Mouse (Mus musculus): Measurements from ENCODE around the gene Slc6a1. TPM values are rescaled to one million over a fixed set of nuclear protein-coding genes. Genes with fewer than 3 reads are reported as not detected.
"Not testable (repeated sequence)": the region's sequence is repeated elsewhere in the genome, so short reads cannot be mapped to it uniquely, and the experiment has no call there.

Slc6a1 gene
- polyA plus RNA-seq, 1 experiment from 2014 or later = 0.04 TPM

GRCm38 (mm10) chr6:114331926-114332325, 49.5 kb downstream of the Slc6a1 start:
- Histone ChIP-seq H3K27me3 (ENCODE audit: control insufficient read depth, insufficient read depth, low read depth, low read length) (no peaks in the 10 kb centered on the region), H3K4me3 (ENCODE audit: low read depth, low read length) (no peak overlapping the region), H3K27ac (ENCODE audit: low read length) (no peak overlapping the region), H3K36me3 (ENCODE audit: control insufficient read depth, insufficient read depth) (no peaks in the 10 kb centered on the region), H3K4me2 (ENCODE audit: low read depth, low read length) (no peak overlapping the region), H3K9me3 (replicated peaks; ENCODE audit: control insufficient read depth, low read length) (no peaks in the 10 kb centered on the region), H3K9ac (ENCODE audit: low read depth, low read length) (no peak overlapping the region), H3K4me1 (ENCODE audit: control insufficient read depth, low read depth, low read length) (no peaks in the 10 kb centered on the region)
- 62% methylated on average over 7 of the region's 7 CpGs for WGBS (ENCODE audit: insufficient replicate concordance)
- no peak for ATAC-seq (ENCODE audit: low read depth)

- Histone ChIP-seq H3K27me3 (ENCODE audit: control insufficient read depth, insufficient read depth, low read depth, low read length) (no peaks in the 10 kb centered on the region), H3K9me3 (replicated peaks; ENCODE audit: control insufficient read depth, low read length) (no peaks in the 10 kb centered on the region), H3K36me3 (ENCODE audit: control insufficient read depth, insufficient read depth) (no peaks in the 10 kb centered on the region), H3K9ac (ENCODE audit: low read depth, low read length) (no peak overlapping the region), H3K4me1 (ENCODE audit: control insufficient read depth, low read depth, low read length) (no peaks in the 10 kb centered on the region), H3K27ac (ENCODE audit: low read length) (no peak overlapping the region), H3K4me2 (ENCODE audit: low read depth, low read length) (no peak overlapping the region), H3K4me3 (ENCODE audit: low read depth, low read length) (no peak overlapping the region)
- ATAC-seq (ENCODE audit: low read depth) = no peak
- WGBS (ENCODE audit: insufficient replicate concordance) = 43% methylated on average over 11 of the region's 11 CpGs
Measured at GRCm38 (mm10) chr6:114336128-114336943, 53.9 kb downstream of the Slc6a1 start.

- H3K9ac ChIP-seq (ENCODE audit: low read depth, low read length) = no peak overlapping the region
- no peaks in the 10 kb centered on the region for H3K4me1 ChIP-seq (ENCODE audit: control insufficient read depth, low read depth, low read length)
- H3K4me3 ChIP-seq (ENCODE audit: low read depth, low read length) = no peak overlapping the region
- no peaks in the 10 kb centered on the region for H3K9me3 ChIP-seq (replicated peaks; ENCODE audit: control insufficient read depth, low read length)
- no peaks in the 10 kb centered on the region for H3K36me3 ChIP-seq (ENCODE audit: control insufficient read depth, insufficient read depth)
- H3K27me3 ChIP-seq (ENCODE audit: control insufficient read depth, insufficient read depth, low read depth, low read length) = no peaks in the 10 kb centered on the region
- no peak overlapping the region for H3K4me2 ChIP-seq (ENCODE audit: low read depth, low read length)
- no peak for ATAC-seq (ENCODE audit: low read depth)
- WGBS (ENCODE audit: insufficient replicate concordance) = 43% methylated on average over 1 of the region's 1 CpGs
- no peak overlapping the region for H3K27ac ChIP-seq (ENCODE audit: low read length)
Measured at GRCm38 (mm10) chr6:114336944-114337215, 54.4 kb downstream of the Slc6a1 start.

GRCm38 (mm10) chr6:114341381-114341780, 58.9 kb downstream of the Slc6a1 start:
- not testable (repeated sequence) for ATAC-seq (ENCODE audit: low read depth); H3K4me3 ChIP-seq (ENCODE audit: low read depth, low read length); H3K4me1 ChIP-seq (ENCODE audit: control insufficient read depth, low read depth, low read length); H3K27me3 ChIP-seq (ENCODE audit: control insufficient read depth, insufficient read depth, low read depth, low read length); H3K36me3 ChIP-seq (ENCODE audit: control insufficient read depth, insufficient read depth); H3K4me2 ChIP-seq (ENCODE audit: low read depth, low read length); H3K27ac ChIP-seq (ENCODE audit: low read length); H3K9me3 ChIP-seq (replicated peaks; ENCODE audit: control insufficient read depth, low read length); H3K9ac ChIP-seq (ENCODE audit: low read depth, low read length)

GRCm38 (mm10) chr6:114343740-114344139, 61.3 kb downstream of the Slc6a1 start:
- H3K4me1 ChIP-seq (ENCODE audit: control insufficient read depth, low read depth, low read length) = no peaks in the 10 kb centered on the region
- H3K27ac ChIP-seq (ENCODE audit: low read length) = no peak overlapping the region
- WGBS (ENCODE audit: insufficient replicate concordance) = 21% methylated on average over 3 of the region's 3 CpGs
- H3K9me3 ChIP-seq (replicated peaks; ENCODE audit: control insufficient read depth, low read length) = no peaks in the 10 kb centered on the region
- no peaks in the 10 kb centered on the region for H3K36me3 ChIP-seq (ENCODE audit: control insufficient read depth, insufficient read depth)
- H3K9ac ChIP-seq (ENCODE audit: low read depth, low read length) = no peak overlapping the region
- no peaks in the 10 kb centered on the region; the same call in 1 of the 2 replicates for H3K27me3 ChIP-seq (ENCODE audit: control insufficient read depth, insufficient read depth, low read depth, low read length)
- H3K4me3 ChIP-seq (ENCODE audit: low read depth, low read length) = no peak overlapping the region
- no peak overlapping the region for H3K4me2 ChIP-seq (ENCODE audit: low read depth, low read length)
- ATAC-seq (ENCODE audit: low read depth) = no peak

- H3K9ac ChIP-seq (ENCODE audit: low read depth, low read length) = no peak overlapping the region
- H3K4me2 ChIP-seq (ENCODE audit: low read depth, low read length) = no peak overlapping the region
- H3K27me3 ChIP-seq (ENCODE audit: control insufficient read depth, insufficient read depth, low read depth, low read length) = no peaks in the 10 kb centered on the region; the same call in 1 of the 2 replicates
- WGBS (ENCODE audit: insufficient replicate concordance) = 27% methylated on average over 4 of the region's 4 CpGs
- H3K36me3 ChIP-seq (ENCODE audit: control insufficient read depth, insufficient read depth) = no peaks in the 10 kb centered on the region
- no peak for ATAC-seq (ENCODE audit: low read depth)
- H3K9me3 ChIP-seq (replicated peaks; ENCODE audit: control insufficient read depth, low read length) = no peaks in the 10 kb centered on the region
- no peak overlapping the region for H3K4me3 ChIP-seq (ENCODE audit: low read depth, low read length)
- H3K27ac ChIP-seq (ENCODE audit: low read length) = no peak overlapping the region
- H3K4me1 ChIP-seq (ENCODE audit: control insufficient read depth, low read depth, low read length) = no peaks in the 10 kb centered on the region
Measured at GRCm38 (mm10) chr6:114345156-114345555, 62.7 kb downstream of the Slc6a1 start.

- no peak overlapping the region for H3K4me3 ChIP-seq (ENCODE audit: low read depth, low read length)
Measured at GRCm38 (mm10) chr6:114347831-114348754, 65.7 kb downstream of the Slc6a1 start.

GRCm38 (mm10) chr6:114354635-114355034, 72.2 kb downstream of the Slc6a1 start:
- WGBS (ENCODE audit: insufficient replicate concordance) = 49% methylated on average over 4 of the region's 4 CpGs
- H3K27ac ChIP-seq (ENCODE audit: low read length) = no peak overlapping the region
- no peak for ATAC-seq (ENCODE audit: low read depth)
- no peaks in the 10 kb centered on the region for H3K9me3 ChIP-seq (replicated peaks; ENCODE audit: control insufficient read depth, low read length)
- H3K4me2 ChIP-seq (ENCODE audit: low read depth, low read length) = no peak overlapping the region
- H3K4me3 ChIP-seq (ENCODE audit: low read depth, low read length) = no peak overlapping the region
- no peaks in the 10 kb centered on the region for H3K27me3 ChIP-seq (ENCODE audit: control insufficient read depth, insufficient read depth, low read depth, low read length)
- no peaks in the 10 kb centered on the region for H3K36me3 ChIP-seq (ENCODE audit: control insufficient read depth, insufficient read depth)
- no peak overlapping the region for H3K9ac ChIP-seq (ENCODE audit: low read depth, low read length)
- H3K4me1 ChIP-seq (ENCODE audit: control insufficient read depth, low read depth, low read length) = no peaks in the 10 kb centered on the region

More at GRCm38 (mm10) chr6:114347831-114348754, 65.7 kb downstream of the Slc6a1 start:
- no peak overlapping the region for H3K4me2 ChIP-seq (ENCODE audit: low read depth, low read length)
- no peaks in the 10 kb centered on the region for H3K9me3 ChIP-seq (replicated peaks; ENCODE audit: control insufficient read depth, low read length)
- H3K27me3 ChIP-seq (ENCODE audit: control insufficient read depth, insufficient read depth, low read depth, low read length) = no peaks in the 10 kb centered on the region; the same call in 1 of the 2 replicates
- no peaks in the 10 kb centered on the region for H3K36me3 ChIP-seq (ENCODE audit: control insufficient read depth, insufficient read depth)
- no peak for ATAC-seq (ENCODE audit: low read depth)
- 41% methylated on average over 13 of the region's 13 CpGs for WGBS (ENCODE audit: insufficient replicate concordance)
- H3K27ac ChIP-seq (ENCODE audit: low read length) = no peak overlapping the region
- H3K9ac ChIP-seq (ENCODE audit: low read depth, low read length) = no peak overlapping the region
- H3K4me1 ChIP-seq (ENCODE audit: control insufficient read depth, low read depth, low read length) = no peaks in the 10 kb centered on the region

GRCm38 (mm10) chr6:114358171-114358570, 75.7 kb downstream of the Slc6a1 start:
- no peak overlapping the region for H3K27ac ChIP-seq (ENCODE audit: low read length)
- no peaks in the 10 kb centered on the region for H3K27me3 ChIP-seq (ENCODE audit: control insufficient read depth, insufficient read depth, low read depth, low read length)
- no peak overlapping the region for H3K9ac ChIP-seq (ENCODE audit: low read depth, low read length)
- H3K4me3 ChIP-seq (ENCODE audit: low read depth, low read length) = no peak overlapping the region
- ATAC-seq (ENCODE audit: low read depth) = no peak
- no peaks in the 10 kb centered on the region for H3K36me3 ChIP-seq (ENCODE audit: control insufficient read depth, insufficient read depth)
- 52% methylated on average over 3 of the region's 3 CpGs for WGBS (ENCODE audit: insufficient replicate concordance)
- no peak overlapping the region for H3K4me2 ChIP-seq (ENCODE audit: low read depth, low read length)
- H3K9me3 ChIP-seq (replicated peaks; ENCODE audit: control insufficient read depth, low read length) = no peaks in the 10 kb centered on the region
- H3K4me1 ChIP-seq (ENCODE audit: control insufficient read depth, low read depth, low read length) = no peaks in the 10 kb centered on the region
